ENCODE assay signal across 36 mouse cellular contexts in genomic region chr6:118045892-118046291, GRCm38 (mm10). TPM values are rescaled to one million over a fixed set of nuclear protein-coding genes. Genes with fewer than 3 reads are reported as not detected.
A peak's percentile ranks its signal among the peaks of the same experiment; 100 is the strongest.
DNase-seq lines count a peak whose midpoint lies in the region; ATAC-seq lines count a peak whose summit lies in the region.
"Had no signal": no experiment of that assay in that cellular context is flagged by ENCODE, and none has a peak within 500 bp of the region (broad histone marks: within the 10 kb centered on the region; RNA-seq: fewer than 3 reads in every experiment).

No protein-coding gene starts in this region.

- peak overlapping the region; percentile 4; the same call in 1 of the 2 replicates for H3K27ac ChIP-seq in hindbrain, embryonic 10.5 days
- no peak overlapping the region for H3K27ac ChIP-seq in hindbrain, embryonic 11.5 days (ENCODE audit: low read depth, low read length)
- H3K27ac ChIP-seq: embryonic facial prominence, embryonic 10.5 days; embryonic facial prominence, embryonic 15.5 days; forebrain, embryonic 12.5 days; intestine, embryonic 15.5 days; limb, embryonic 10.5 days; limb, embryonic 15.5 days; liver, embryonic 13.5 days; midbrain, embryonic 12.5 days; neural tube, embryonic 13.5 days; stomach, embryonic 15.5 days had no signal

- no peaks in the 10 kb centered on the region for H3K9me3 ChIP-seq in hindbrain, embryonic 10.5 days
- H3K9me3 ChIP-seq in hindbrain, embryonic 11.5 days (ENCODE audit: control insufficient read depth, low read length): no peaks in the 10 kb centered on the region
- H3K9me3 ChIP-seq: embryonic facial prominence, embryonic 15.5 days; forebrain, embryonic 12.5 days; heart, embryonic 12.5 days; intestine, embryonic 15.5 days; limb, embryonic 10.5 days; limb, embryonic 15.5 days; liver, embryonic 13.5 days; neural tube, embryonic 13.5 days; stomach, embryonic 15.5 days had no signal

- WGBS in hindbrain, embryonic 10.5 days: 62% methylated on average over 7 of the region's 7 CpGs
- 66% methylated on average over 7 of the region's 7 CpGs for WGBS in hindbrain, embryonic 11.5 days

- H3K4me1 ChIP-seq in hindbrain, embryonic 10.5 days (replicated peaks): peaks cover 13% of the 10 kb centered on the region
- H3K4me1 ChIP-seq in hindbrain, embryonic 11.5 days (replicated peaks; ENCODE audit: control insufficient read depth, insufficient read depth, low read length): no peaks in the 10 kb centered on the region
- H3K4me1 ChIP-seq: embryonic facial prominence, embryonic 15.5 days; forebrain, embryonic 12.5 days; intestine, embryonic 15.5 days; limb, embryonic 10.5 days; liver, embryonic 13.5 days; megakaryocyte, embryonic 14.5 days; midbrain, embryonic 12.5 days; neural tube, embryonic 13.5 days; stomach, embryonic 15.5 days had no signal

- H3K4me2 ChIP-seq in hindbrain, embryonic 11.5 days (replicated peaks; ENCODE audit: low read depth, low read length): no peak overlapping the region
- H3K4me2 ChIP-seq: embryonic facial prominence, embryonic 15.5 days; forebrain, embryonic 12.5 days; heart, embryonic 12.5 days; intestine, embryonic 15.5 days; limb, embryonic 15.5 days; liver, embryonic 13.5 days; lung, embryonic 14.5 days; midbrain, embryonic 12.5 days; neural tube, embryonic 13.5 days; stomach, embryonic 15.5 days had no signal

- no peak overlapping the region for H3K4me3 ChIP-seq in hindbrain, embryonic 10.5 days
- no peak overlapping the region for H3K4me3 ChIP-seq in hindbrain, embryonic 11.5 days (ENCODE audit: low read depth, low read length)
- H3K4me3 ChIP-seq: embryonic facial prominence, embryonic 10.5 days; embryonic facial prominence, embryonic 15.5 days; forebrain, embryonic 12.5 days; heart, embryonic 12.5 days; intestine, embryonic 15.5 days; limb, embryonic 10.5 days; limb, embryonic 15.5 days; liver, embryonic 13.5 days; megakaryocyte, embryonic 14.5 days; midbrain, embryonic 12.5 days; myocyte; neural tube, embryonic 13.5 days; stomach, embryonic 15.5 days had no signal

- no peak overlapping the region for H3K9ac ChIP-seq in hindbrain, embryonic 11.5 days (ENCODE audit: low read depth, low read length)
- H3K9ac ChIP-seq: embryonic facial prominence, embryonic 15.5 days; forebrain, embryonic 12.5 days; forebrain, postnatal 0 days; heart, embryonic 12.5 days; intestine, embryonic 15.5 days; limb, embryonic 15.5 days; liver, embryonic 13.5 days; lung, embryonic 14.5 days; midbrain, embryonic 12.5 days; neural tube, embryonic 13.5 days; stomach, embryonic 15.5 days had no signal

- no peaks in the 10 kb centered on the region for H3K27me3 ChIP-seq in hindbrain, embryonic 10.5 days (ENCODE audit: insufficient read depth, poor library complexity, severe bottlenecking)
- no peaks in the 10 kb centered on the region for H3K27me3 ChIP-seq in hindbrain, embryonic 11.5 days (ENCODE audit: control insufficient read depth, insufficient read depth, low read length)
- H3K27me3 ChIP-seq: embryonic facial prominence, embryonic 15.5 days; forebrain, embryonic 12.5 days; intestine, embryonic 15.5 days; limb, embryonic 15.5 days; liver, embryonic 13.5 days; midbrain, embryonic 12.5 days; neural tube, embryonic 13.5 days; stomach, embryonic 15.5 days had no signal

- no peak for DNase-seq in hindbrain, embryonic 10.5 days (ENCODE audit: low spot score)
- no peak for DNase-seq in hindbrain, embryonic 11.5 days (ENCODE audit: low spot score)
- peak; percentile 44 for DNase-seq in right cerebral cortex, adult 18-20 months
- no peak for DNase-seq in right cerebral cortex, postnatal 10 days (ENCODE audit: low spot score in 2 of 2)
- peak; percentile 47 for DNase-seq in lung, postnatal 10 days
- DNase-seq in telencephalon, adult 2 months (ENCODE audit: low read depth, low spot score): peak; percentile 68
- no peak for DNase-seq in urinary bladder, adult 18-20 months (ENCODE audit: low spot score in 2 of 2)
- DNase-seq in adrenal gland, postnatal 36 days: no peak
- DNase-seq: adrenal gland, postnatal 14 days; cerebellum, adult 18-20 months; cerebellum, postnatal 25 days; forebrain, postnatal 0 days; gastrocnemius, postnatal 14 days; kidney, adult 9 months; kidney, postnatal 10 days; liver, embryonic 13.5 days; right cerebral cortex, postnatal 25 days; thymus, adult 18-20 months; thymus, postnatal 36 days had no signal

- no peaks in the 10 kb centered on the region for H3K36me3 ChIP-seq in hindbrain, embryonic 10.5 days
- no peaks in the 10 kb centered on the region for H3K36me3 ChIP-seq in hindbrain, embryonic 11.5 days (ENCODE audit: control insufficient read depth, insufficient read depth, low read length)
- H3K36me3 ChIP-seq: embryonic facial prominence, embryonic 10.5 days; embryonic facial prominence, embryonic 15.5 days; forebrain, embryonic 12.5 days; heart, embryonic 12.5 days; intestine, embryonic 15.5 days; limb, embryonic 10.5 days; limb, embryonic 15.5 days; liver, embryonic 13.5 days; midbrain, embryonic 12.5 days; neural tube, embryonic 13.5 days; stomach, embryonic 15.5 days had no signal

- no peak for ATAC-seq in hindbrain, embryonic 11.5 days (ENCODE audit: low FRiP score)
- ATAC-seq: CD4-positive, CD25-positive, alpha-beta regulatory T cell, adult 4 months; forebrain, postnatal 0 days; hindbrain, embryonic 16.5 days; intestine, embryonic 15.5 days had no signal

RNA-seq across cellular contexts. Expression of gene Rasgef1a, which starts 34.7 kb away (rescaled TPM):
- polyA plus RNA-seq in hindbrain, embryonic 10.5 days (2016; fragmentation: Nextera tagmentation; extraction: Ambion mirVana): 0.06 TPM in 1 of 2 replicates, not detected in the other
- polyA plus RNA-seq in hindbrain, embryonic 11.5 days (2014; fragmentation: Nextera tagmentation; extraction: Ambion mirVana): not detected in 2 replicates
- under 1 TPM; 0.13 to 0.33 TPM for total RNA-seq in adrenal gland, postnatal 36 days (2021)
- total RNA-seq: granulocyte monocyte progenitor cell, adult 5-6 weeks; hematopoietic stem cell, adult 5-6 weeks had no signal
- polyA plus RNA-seq: limb, embryonic 10.5 days had no signal

Comparison
In these comparisons a context has a peak if more than half of its experiments do, and no peak if none do; other contexts are left out.
1. DNase-seq: peak in right cerebral cortex, adult 18-20 months (single experiment), lung, postnatal 10 days (single experiment) and telencephalon, adult 2 months (single experiment); none in hindbrain, embryonic 10.5 days (single experiment), hindbrain, embryonic 11.5 days (single experiment), right cerebral cortex, postnatal 10 days (0 of 2), urinary bladder, adult 18-20 months (0 of 2) and adrenal gland, postnatal 36 days (0 of 2).